In the genomic region with DNA sequence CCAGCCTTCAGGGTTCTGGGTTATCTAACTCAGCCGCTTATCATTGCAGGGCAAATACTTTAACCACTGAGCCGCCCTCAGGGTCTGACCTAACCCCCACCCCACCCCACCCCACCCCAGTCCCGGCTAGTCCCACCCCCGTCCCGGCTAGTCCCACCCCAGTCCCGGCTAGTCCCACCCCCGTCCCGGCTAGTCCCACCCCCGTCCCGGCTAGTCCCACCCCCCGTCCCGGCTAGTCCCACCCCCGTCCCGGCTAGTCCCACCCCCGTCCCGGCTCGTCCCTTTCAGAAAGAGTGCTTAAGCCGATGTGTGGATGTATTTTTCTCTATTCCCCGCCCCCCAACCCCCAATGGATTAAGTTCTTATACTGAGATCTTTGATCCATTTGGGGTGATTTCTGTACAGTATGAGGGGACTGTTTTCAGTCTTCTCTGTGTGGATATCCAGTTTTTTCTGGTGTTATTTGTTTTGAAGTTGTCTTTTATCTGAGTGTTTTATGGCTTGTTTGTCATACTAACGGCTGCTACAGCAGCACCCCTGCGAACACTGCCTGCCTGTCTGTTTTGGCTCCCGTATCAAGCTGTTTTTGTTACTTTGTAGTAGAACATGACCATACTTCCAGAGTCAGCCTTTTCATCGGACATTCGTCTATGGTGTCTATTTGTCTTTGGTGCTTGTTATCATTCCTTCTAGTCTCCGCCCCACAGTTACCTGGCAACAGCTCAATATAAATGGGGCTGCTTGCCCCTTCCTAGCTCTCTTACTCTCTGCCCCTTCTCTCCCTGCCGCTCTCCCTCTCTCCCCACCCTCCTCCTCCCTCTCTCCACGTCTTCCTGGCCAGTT, we compare ENCODE assay signal across 8 mouse cellular contexts. TPM values are rescaled to one million over a fixed set of nuclear protein-coding genes. Genes with fewer than 3 reads are reported as not detected.
DNase-seq lines count a peak whose midpoint lies in the region; ATAC-seq and TF ChIP-seq lines count a peak whose summit lies in the region.
"Had no signal": no experiment of that assay in that cellular context is flagged by ENCODE, and none has a peak within 500 bp of the region (broad histone marks: within the 10 kb centered on the region; RNA-seq: fewer than 3 reads in every experiment).

No protein-coding gene starts in this region.

- in situ Hi-C loops in CH12.LX (cut with MboI; ENCODE audit: low pct_ligation_motif_present, low pct_unique_long_range_greater_than_20kb, low sequenced_read_pairs): no loop called here

- TF ChIP-seq CTCF in CH12.LX (conservative IDR thresholded peaks at IDR 0.05 in 1 of 2, IDR thresholded peaks at IDR 0.05 in 1 of 2; ENCODE audit: low read depth in 2 of 2, low read length in 2 of 2): no peak

- no peak for TF ChIP-seq EP300 in CH12.LX (IDR thresholded peaks at IDR 0.05; ENCODE audit: low read length)

- H3K36me3 ChIP-seq in CH12.LX (replicated peaks in 1 of 2; ENCODE audit: control insufficient read depth in 1 of 2, insufficient read depth in 1 of 2, low read length in 1 of 2): no peaks in the 10 kb centered on the region
- no peaks in the 10 kb centered on the region for H3K36me3 ChIP-seq in kidney, embryonic 14.5 days (ENCODE audit: control insufficient read depth, insufficient read depth, low read length)

- H3K27me3 ChIP-seq in CH12.LX (replicated peaks): peaks cover 13% of the 10 kb centered on the region
- no peaks in the 10 kb centered on the region for H3K27me3 ChIP-seq in kidney, embryonic 14.5 days (ENCODE audit: control insufficient read depth, insufficient read depth, low read length)

- TF ChIP-seq POLR2A in CH12.LX (IDR thresholded peaks at IDR 0.05; ENCODE audit: low read depth, low read length): no peak

- no peaks in the 10 kb centered on the region for H3K9me3 ChIP-seq in CH12.LX (replicated peaks; ENCODE audit: low read length)
- no peaks in the 10 kb centered on the region for H3K9me3 ChIP-seq in kidney, embryonic 14.5 days (ENCODE audit: control insufficient read depth, low read length)

- H3K79me2 ChIP-seq in CH12.LX (replicated peaks; ENCODE audit: control insufficient read depth, extremely low read depth, insufficient read depth, poor library complexity, severe bottlenecking): no peaks in the 10 kb centered on the region

- WGBS in kidney, embryonic 14.5 days: 4% methylated on average over 26 of the region's 27 CpGs

- H3K27ac ChIP-seq in CH12.LX (ENCODE audit: insufficient read depth, low read depth): no peak overlapping the region
- no peak overlapping the region for H3K27ac ChIP-seq in kidney, embryonic 14.5 days (ENCODE audit: low read depth, low read length)
- H3K27ac ChIP-seq: macrophage had no signal

- TF ChIP-seq RAD21 in CH12.LX (IDR thresholded peaks at IDR 0.05; ENCODE audit: low read depth, low read length): no peak

- dilution Hi-C loops in CH12.LX (cut with MboI; ENCODE audit: extremely low pct_ligation_motif_present, extremely low pct_unique_long_range_greater_than_20kb, low sequenced_read_pairs): no loop called here

- H3K4me2 ChIP-seq in CH12.LX (ENCODE audit: insufficient read depth, low read depth, poor library complexity, severe bottlenecking): peak overlapping the region; percentile 86
- H3K4me2 ChIP-seq in kidney, embryonic 14.5 days (replicated peaks; ENCODE audit: low read depth, low read length): peak overlapping the region; percentile 55

- ATAC-seq in erythroid progenitor cell, adult 5-6 weeks (replicated peaks; ENCODE audit: low FRiP score, poor library complexity, severe bottlenecking): peak; percentile 88
- peak; percentile 52; the same call in 1 of the 2 replicates for ATAC-seq in kidney, embryonic 14.5 days (ENCODE audit: low FRiP score, low TSS enrichment)
- peak; percentile 84 for ATAC-seq in megakaryocyte progenitor cell, adult 5-6 weeks (replicated peaks; ENCODE audit: poor library complexity)

- peak overlapping the region in 1 of 3 experiments; percentile 23 for H3K4me3 ChIP-seq in CH12.LX (replicated peaks in 1 of 3; ENCODE audit: low read depth in 2 of 3, low read length in 2 of 3, poor library complexity in 1 of 3)
- H3K4me3 ChIP-seq in kidney, embryonic 14.5 days (ENCODE audit: low read length): peak overlapping the region; percentile 30

- H3K9ac ChIP-seq in CH12.LX (ENCODE audit: insufficient read depth, low read depth): peak overlapping the region; percentile 36; the same call in 1 of the 2 replicates
- H3K9ac ChIP-seq in kidney, embryonic 14.5 days (ENCODE audit: low read depth, low read length): no peak overlapping the region

- no peak for DNase-seq in CH12.LX (ENCODE audit: extremely low read depth)
- DNase-seq in MN1 (ENCODE audit: low spot score): peak; percentile 48
- DNase-seq in thymus, postnatal 4 days: peak; percentile 42
- no peak for DNase-seq in urinary bladder, postnatal 25 days (ENCODE audit: low spot score)

- H3K4me1 ChIP-seq in CH12.LX (ENCODE audit: control insufficient read depth in 1 of 2, insufficient read depth in 2 of 2): peaks cover 3 to 4% of the 10 kb centered on the region in 2 experiments; a peak in 3 of 4 replicates
- 0 out of 2 replicates have a peak, but pooled peaks cover 6% of the 10 kb centered on the region for H3K4me1 ChIP-seq in kidney, embryonic 14.5 days (ENCODE audit: control insufficient read depth, insufficient read depth, low read length)

TF ChIP-seq in CH12.LX, 34 proteins besides CTCF, POLR2A, EP300 and RAD21:
- TF ChIP-seq ZKSCAN1 (IDR thresholded peaks at IDR 0.05; ENCODE audit: borderline replicate concordance, low read depth, low read length) (no peak), MAFK (IDR thresholded peaks at IDR 0.05; ENCODE audit: insufficient replicate concordance, low read length) (no peak), MYC (IDR thresholded peaks at IDR 0.05; ENCODE audit: low read depth, low read length) (no peak), ZNF384 (IDR thresholded peaks at IDR 0.05; ENCODE audit: low read depth, low read length) (no peak), MAX (IDR thresholded peaks at IDR 0.05; ENCODE audit: low read length) (no peak), ETS1 (conservative IDR thresholded peaks at IDR 0.05; ENCODE audit: low read depth, low read length) (no peak), JUN (IDR thresholded peaks at IDR 0.05; ENCODE audit: insufficient read depth, low read depth, low read length) (no peak), GABPA (IDR thresholded peaks at IDR 0.05; ENCODE audit: insufficient replicate concordance, low read depth, low read length) (no peak), ELF1 (IDR thresholded peaks at IDR 0.05; ENCODE audit: low read depth, low read length) (no peak), NRF1 (IDR thresholded peaks at IDR 0.05; ENCODE audit: low read depth, low read length) (no peak)
TF ChIP-seq in CH12.LX: peak in this region for 0.

RNA-seq across cellular contexts. Expression of gene Slc4a8, which starts 14.2 kb away (rescaled TPM):
- total RNA-seq in CH12.LX (2012; rRNA removed) (4.1 and 4.7 TPM in 2 replicates), CH12.LX (2014; rRNA removed) (5.1 and 7.0 TPM in 2 replicates)
- 7.2 and 9.6 TPM in 2 replicates for polyA plus RNA-seq in CH12.LX (2012; ENCODE audit: insufficient read length, low read depth)
- 2.1 TPM in 1 of 2 replicates, not detected in the other for total RNA-seq in erythroid progenitor cell, adult 5-6 weeks (2015; ENCODE audit: low replicate concordance)
- 0.13 and 0.83 TPM in 2 replicates for total RNA-seq in erythroid progenitor cell, adult 5-6 weeks (2017; ENCODE audit: low replicate concordance)
- 7.6 and 8.5 TPM in 2 replicates for polyA plus RNA-seq in kidney, embryonic 14.5 days (2014; fragmentation: Nextera tagmentation; extraction: Ambion mirVana)
- 20.3 and 26.1 TPM in 2 replicates for total RNA-seq in megakaryocyte progenitor cell, adult 5-6 weeks (2015)
- 21.3 and 22.2 TPM in 2 replicates for total RNA-seq in megakaryocyte progenitor cell, adult 5-6 weeks (2017)

RNA-seq across cellular contexts. Expression of gene Galnt6, which starts 18.2 kb away (rescaled TPM):
- total RNA-seq in CH12.LX (2012; rRNA removed): 4.4 and 5.0 TPM in 2 replicates
- 0.58 and 0.62 TPM in 2 replicates for total RNA-seq in CH12.LX (2014; rRNA removed)
- polyA plus RNA-seq in CH12.LX (2012; ENCODE audit: insufficient read length, low read depth): 2.0 TPM in 2 replicates
- 1.3 and 3.6 TPM in 2 replicates for total RNA-seq in erythroid progenitor cell, adult 5-6 weeks (2015; ENCODE audit: low replicate concordance)
- 4.4 and 5.4 TPM in 2 replicates for total RNA-seq in erythroid progenitor cell, adult 5-6 weeks (2017; ENCODE audit: low replicate concordance)
- polyA plus RNA-seq in kidney, embryonic 14.5 days (2014; fragmentation: Nextera tagmentation; extraction: Ambion mirVana): 0.16 and 0.17 TPM in 2 replicates
- 11.7 and 11.9 TPM in 2 replicates for total RNA-seq in megakaryocyte progenitor cell, adult 5-6 weeks (2015)
- 28.0 and 29.8 TPM in 2 replicates for total RNA-seq in megakaryocyte progenitor cell, adult 5-6 weeks (2017)

RNA-seq across cellular contexts. Expression of gene Cela1, which starts 59.6 kb away (rescaled TPM):
- total RNA-seq in CH12.LX (2012; rRNA removed) (4.8 and 5.1 TPM in 2 replicates), CH12.LX (2014; rRNA removed) (1.3 and 1.8 TPM in 2 replicates)
- polyA plus RNA-seq in CH12.LX (2012; ENCODE audit: insufficient read length, low read depth): 3.3 TPM in 2 replicates
- total RNA-seq in erythroid progenitor cell, adult 5-6 weeks (2015; ENCODE audit: low replicate concordance): 56.2 and 77.8 TPM in 2 replicates
- total RNA-seq in erythroid progenitor cell, adult 5-6 weeks (2017; ENCODE audit: low replicate concordance): 26.6 and 30.5 TPM in 2 replicates
- 9.4 and 9.9 TPM in 2 replicates for polyA plus RNA-seq in kidney, embryonic 14.5 days (2014; fragmentation: Nextera tagmentation; extraction: Ambion mirVana)
- total RNA-seq in megakaryocyte progenitor cell, adult 5-6 weeks (2015): 12.2 and 28.8 TPM in 2 replicates
- 5.2 and 10.8 TPM in 2 replicates for total RNA-seq in megakaryocyte progenitor cell, adult 5-6 weeks (2017)

Comparison
In these comparisons a context has a peak if more than half of its experiments do, and no peak if none do; other contexts are left out.
1. DNase-seq: peak in MN1 (single experiment) and thymus, postnatal 4 days (single experiment); none in CH12.LX (single experiment) and urinary bladder, postnatal 25 days (single experiment).
2. Peak in every context shown above with its lines, with median percentiles within 50 percentile points of each other: ATAC-seq.